Mouse (Mus musculus): Measurements from ENCODE around the gene Ahrr.
A peak's percentile ranks its signal among the peaks of the same experiment; 100 is the strongest.

The Ahrr gene

GRCm38 (mm10) chr13:74292167-74292566, at the start of gene Ahrr:
Ahrr (minus strand) TSS chr13:74292331.
- peak; percentile 39 for DNase-seq (ENCODE audit: low read depth)

DNA sequence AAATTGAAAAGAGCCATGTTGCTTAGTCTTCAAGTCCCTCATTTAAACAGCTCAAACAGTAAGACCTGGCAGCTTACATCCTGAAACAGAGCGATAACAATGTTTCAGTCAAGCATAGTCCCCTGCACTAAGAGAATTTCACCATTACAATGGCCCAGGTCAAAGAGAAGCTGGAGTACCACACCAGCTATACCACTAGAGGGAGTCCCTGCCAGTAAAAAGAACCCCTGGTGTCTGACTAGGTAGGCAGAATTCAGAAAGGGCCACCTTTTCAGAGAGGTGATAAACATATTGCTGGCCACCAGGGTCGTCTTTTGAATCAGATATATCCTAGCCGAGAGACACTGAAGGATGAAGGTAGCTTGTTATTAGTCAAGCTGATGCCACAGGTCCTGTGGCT, 48.9 kb upstream of the Ahrr start:
- DNase-seq (ENCODE audit: low read depth), result no peak

DNA sequence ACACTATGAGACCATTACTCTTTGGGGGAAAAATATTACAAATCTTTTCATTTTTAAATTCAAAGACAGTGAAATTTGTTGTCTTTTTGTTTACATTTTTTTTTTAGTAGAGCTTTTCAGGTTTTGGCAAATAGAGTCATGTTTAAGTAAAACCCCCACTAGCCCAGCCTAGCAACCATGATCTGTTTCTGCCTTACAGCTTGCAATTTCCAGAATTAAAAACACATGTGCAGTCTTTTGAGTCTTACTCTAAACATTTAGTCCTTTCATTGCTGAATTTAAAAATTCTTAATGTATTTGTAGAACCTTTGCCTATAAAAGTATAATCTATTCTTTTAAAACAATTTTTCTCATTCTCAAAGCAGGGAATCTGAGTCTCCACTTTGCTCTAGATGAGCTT, 37.2 kb upstream of the Ahrr start:
- no peak for DNase-seq (ENCODE audit: low read depth)

DNA sequence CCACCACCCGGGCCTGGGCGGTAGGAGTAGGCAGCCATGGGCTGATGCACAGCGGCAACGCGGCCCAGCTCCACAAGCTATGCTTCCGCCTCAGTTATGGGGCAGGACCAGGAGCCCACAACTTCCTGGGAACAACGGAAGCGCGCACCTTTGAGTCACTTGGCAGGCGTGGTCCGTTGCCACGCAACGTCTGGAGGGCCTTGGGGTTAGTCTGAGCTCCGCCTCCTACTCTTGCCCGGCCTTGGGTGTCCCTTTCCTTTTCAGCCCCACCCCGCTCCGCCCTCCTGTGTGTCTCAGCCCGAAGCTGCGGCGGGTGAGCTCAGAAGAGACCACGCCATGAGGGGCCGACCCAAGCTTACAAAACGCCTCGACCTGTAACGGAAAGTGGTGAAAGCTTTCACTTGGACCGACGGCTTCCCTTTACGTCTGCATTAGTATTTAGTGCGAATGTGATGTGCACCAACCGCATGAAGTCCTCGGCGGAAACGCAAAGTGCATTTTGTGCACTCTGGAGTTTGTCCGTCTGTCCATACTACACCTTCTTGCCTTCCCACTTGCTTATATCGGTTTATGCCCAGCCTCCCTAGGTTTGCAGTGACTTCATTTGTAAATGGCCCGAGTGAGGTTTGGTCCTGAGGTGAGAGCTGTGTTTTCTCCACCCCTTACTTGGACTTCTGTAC, 25.2 kb upstream of the Ahrr start, which contains the start of gene Pdcd6:
Gene Pdcd6 (minus strand): TSS at position 411 of the 680 bp plus-strand sequence.
- DNase-seq (ENCODE audit: low read depth), result peak; percentile 98

DNA sequence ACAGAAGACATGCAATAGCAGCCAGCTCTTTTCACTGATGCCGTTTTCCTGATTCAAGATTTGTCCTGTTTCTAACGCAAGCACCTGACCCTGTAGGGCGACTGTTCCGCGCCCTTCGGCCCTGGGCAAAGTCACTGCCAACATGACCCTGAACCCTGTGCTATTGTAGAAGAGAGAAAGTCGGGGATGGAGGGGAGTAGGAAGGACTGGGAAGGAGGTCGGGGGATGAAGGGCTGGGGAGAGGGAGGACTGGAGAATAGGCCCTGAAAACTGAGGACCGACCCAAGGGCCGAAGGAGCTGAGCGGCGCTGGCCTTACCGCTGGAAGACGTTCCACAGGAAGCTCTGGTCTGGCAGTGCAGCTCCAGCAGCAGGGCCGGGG, 24.6 kb upstream of the Ahrr start:
- no peak for DNase-seq (ENCODE audit: low read depth)

DNA sequence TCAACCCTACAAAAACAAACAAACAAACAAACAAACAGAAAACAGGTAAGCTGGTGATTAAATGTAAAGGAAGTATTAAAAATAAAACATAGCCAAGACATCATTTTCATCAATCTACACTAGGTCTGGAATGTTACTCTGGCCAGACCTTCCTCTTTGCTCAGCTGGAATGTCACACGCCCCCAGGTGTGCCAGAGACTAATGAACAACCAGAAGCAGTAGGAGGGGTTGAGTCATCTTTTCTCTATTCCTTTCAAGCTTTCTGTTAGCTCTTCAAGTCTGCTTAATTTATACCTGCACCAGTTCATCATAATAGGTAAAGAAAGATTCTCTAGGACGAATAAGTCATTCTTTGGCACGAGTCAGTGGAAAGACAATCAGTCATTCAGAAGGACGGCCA, 24.3 kb upstream of the Ahrr start:
- DNase-seq (ENCODE audit: low read depth), result no peak

DNA sequence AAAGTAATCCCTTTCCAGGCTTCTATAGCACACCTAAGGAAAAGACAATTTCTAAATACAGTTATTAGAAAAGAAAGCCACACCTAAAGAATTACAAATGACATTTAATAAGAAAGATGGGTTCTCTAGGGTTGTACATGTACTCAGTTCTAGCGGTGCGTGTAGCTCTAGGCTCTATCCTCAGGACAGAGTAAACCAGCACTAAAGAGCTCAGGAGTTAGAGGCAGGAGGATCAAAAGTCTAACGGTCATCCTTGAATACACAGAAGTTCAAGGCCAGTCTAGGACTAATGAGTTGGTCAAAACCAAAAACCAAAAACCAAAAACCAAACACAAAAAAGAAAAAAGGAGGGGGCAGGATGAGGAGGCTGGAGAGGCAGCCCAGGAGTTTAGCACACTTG, 22.5 kb upstream of the Ahrr start:
- no peak for DNase-seq (ENCODE audit: low read depth)

DNA sequence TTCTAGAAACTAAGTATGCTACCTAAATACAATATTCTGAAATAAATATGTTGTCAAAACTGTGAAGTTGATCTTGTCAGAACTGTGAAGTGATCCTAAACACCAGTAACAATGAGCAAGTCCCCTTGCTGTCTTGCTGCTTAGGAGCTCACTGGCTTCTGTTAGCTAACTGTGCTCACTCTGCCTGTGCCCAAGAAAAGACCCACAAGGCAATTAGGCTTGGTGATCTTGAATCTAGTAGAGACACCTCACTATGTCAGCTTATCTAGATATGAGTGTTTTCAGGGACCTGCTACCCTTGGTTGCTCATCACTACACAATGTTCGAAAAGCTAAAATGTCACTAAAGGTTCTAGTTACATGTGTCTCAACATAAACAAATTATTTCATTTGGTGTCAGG, 13.6 kb upstream of the Ahrr start:
- DNase-seq (ENCODE audit: low read depth), result no peak

DNA sequence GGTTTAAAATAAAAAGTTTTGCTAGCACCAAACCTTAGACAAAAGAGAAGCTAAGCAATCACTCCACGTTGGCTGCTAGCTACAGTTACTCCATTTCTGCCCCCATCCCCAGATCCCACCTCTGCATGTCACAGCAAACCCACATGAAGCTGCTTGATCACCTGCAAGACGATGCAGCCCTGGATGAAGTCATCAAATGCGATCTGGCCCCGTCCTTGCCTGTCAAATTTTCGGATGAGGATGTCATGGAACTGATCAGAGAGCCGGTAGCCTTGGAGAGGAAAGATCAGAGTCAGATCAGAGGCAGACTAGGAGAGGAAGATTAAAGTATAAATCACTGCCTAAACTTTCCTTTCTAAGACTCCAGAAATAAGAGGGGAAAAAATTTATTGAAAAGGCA, 13.2 kb upstream of the Ahrr start:
- DNase-seq (ENCODE audit: low read depth), result no peak

DNA sequence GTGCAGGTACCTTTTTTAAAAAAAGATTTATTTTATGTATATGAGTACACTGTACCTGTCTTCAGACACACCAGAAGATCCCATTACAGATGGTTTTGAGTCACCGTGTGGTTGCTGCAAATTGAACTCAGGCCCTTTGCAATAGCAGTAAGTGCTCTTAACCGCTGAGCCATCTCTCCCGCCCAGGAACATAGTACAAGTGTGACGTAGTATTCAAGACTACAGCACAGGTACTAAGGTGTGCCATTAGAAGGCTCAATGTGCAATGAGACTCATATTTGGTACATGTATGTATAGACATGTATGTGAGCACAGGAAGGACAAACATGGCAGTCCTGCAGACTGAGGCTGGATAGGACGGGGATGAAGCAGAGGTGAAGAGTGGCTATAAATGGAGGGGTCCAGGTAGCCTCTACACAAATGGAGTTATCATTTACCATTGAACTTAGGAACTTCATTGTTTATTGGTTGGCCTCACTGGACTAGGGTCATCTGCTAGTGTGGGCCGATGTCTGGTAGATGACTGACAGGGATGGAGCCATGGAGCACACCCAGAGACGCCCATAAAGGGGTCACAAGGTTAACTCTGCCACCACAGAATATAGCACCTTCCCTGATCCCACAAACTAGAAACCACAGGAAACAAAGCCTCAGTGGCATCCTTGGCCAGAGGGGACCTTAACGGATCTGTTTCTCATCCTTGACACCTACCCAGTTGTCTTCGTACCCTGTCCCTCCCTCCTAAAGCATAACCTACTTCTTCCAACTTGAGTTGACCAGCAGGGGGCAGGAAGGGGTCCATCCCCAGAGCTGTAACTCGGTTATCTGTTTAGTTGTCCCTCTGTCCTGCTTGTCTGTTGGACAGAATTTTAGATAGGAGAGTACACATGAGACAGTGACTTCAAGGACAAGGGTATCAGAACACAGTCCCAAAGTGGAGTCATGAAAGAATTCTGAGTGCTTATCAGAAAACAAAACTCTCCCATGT, 10.2 kb upstream of the Ahrr start:
- no peak for DNase-seq (ENCODE audit: low read depth)

DNA sequence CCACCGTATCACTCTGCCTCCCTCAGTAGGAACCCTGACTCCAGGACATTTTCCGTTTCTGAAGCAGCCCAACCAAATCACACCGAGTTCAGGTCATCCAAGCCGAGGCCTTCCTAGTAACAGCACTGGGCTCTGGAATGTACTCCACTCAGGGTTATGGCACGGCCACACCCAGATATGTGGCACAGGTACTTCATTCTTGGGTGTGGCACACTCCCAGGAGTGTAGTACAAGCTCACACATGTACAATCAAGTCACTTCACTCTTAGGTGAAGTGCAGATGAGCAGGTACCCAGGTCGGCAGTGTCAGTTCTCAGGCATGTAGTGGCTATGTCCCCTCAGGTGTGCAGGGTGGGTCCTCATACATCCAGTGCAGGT, 9.5 kb upstream of the Ahrr start:
- DNase-seq (ENCODE audit: low read depth), result no peak

- DNase-seq (ENCODE audit: low read depth), result peak; percentile 45
Measured at GRCm38 (mm10) chr13:74300925-74301606, 8.9 kb upstream of the Ahrr start.

DNA sequence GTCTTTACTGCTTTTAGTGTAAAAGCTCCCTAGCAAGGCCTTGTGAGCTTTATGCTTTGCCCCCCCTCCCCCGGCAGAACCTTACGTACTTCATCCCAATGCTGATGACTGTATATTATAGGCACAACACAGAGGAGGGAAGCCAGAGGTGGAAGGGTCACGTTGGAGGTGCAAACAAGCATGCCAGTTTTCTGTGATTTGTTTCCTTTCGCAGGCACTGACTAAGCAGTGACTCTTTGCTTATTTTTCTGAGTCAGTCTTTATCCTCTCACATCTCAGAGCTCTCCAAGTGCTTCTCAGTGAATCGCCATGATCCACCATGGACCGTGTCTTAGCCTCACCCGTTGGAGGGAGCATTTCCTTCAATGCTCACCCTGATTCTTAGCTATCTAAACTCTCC, 4.2 kb upstream of the Ahrr start:
- DNase-seq (ENCODE audit: low read depth), result no peak

GRCm38 (mm10) chr13:74289646-74290045, 2.5 kb downstream of the Ahrr start:
- no peak for DNase-seq (ENCODE audit: low read depth)

DNA sequence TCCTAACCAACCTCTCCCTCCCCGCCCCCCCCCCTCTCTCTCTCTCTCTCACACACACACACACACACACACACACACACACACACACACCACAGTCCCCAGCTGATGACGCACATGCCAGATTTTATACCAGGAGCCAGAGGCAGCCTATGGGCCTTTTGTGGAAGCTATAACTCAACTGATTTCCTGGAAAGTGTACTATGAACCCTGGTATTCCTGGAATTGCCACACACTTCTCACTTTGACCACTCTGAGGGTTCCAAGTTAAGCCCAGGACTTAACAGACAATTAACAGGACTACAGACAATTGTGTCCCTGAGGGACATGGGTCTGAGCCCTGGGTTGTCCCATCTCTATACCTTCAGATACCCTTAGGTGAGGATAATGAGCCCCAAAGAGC, 9.8 kb downstream of the Ahrr start:
- no peak for DNase-seq (ENCODE audit: low read depth)

GRCm38 (mm10) chr13:74275726-74276125, 16.4 kb downstream of the Ahrr start:
- DNase-seq (ENCODE audit: low read depth), result no peak

GRCm38 (mm10) chr13:74260231-74260992, 31.7 kb downstream of the Ahrr start:
- peak; percentile 47 for DNase-seq (ENCODE audit: low read depth)

GRCm38 (mm10) chr13:74259460-74260230, 32.5 kb downstream of the Ahrr start:
- peak; percentile 46 for DNase-seq (ENCODE audit: low read depth)

GRCm38 (mm10) chr13:74246494-74246893, 45.6 kb downstream of the Ahrr start:
- no peak for DNase-seq (ENCODE audit: low read depth)

GRCm38 (mm10) chr13:74245899-74246231, 46.3 kb downstream of the Ahrr start:
- no peak for DNase-seq (ENCODE audit: low read depth)

DNA sequence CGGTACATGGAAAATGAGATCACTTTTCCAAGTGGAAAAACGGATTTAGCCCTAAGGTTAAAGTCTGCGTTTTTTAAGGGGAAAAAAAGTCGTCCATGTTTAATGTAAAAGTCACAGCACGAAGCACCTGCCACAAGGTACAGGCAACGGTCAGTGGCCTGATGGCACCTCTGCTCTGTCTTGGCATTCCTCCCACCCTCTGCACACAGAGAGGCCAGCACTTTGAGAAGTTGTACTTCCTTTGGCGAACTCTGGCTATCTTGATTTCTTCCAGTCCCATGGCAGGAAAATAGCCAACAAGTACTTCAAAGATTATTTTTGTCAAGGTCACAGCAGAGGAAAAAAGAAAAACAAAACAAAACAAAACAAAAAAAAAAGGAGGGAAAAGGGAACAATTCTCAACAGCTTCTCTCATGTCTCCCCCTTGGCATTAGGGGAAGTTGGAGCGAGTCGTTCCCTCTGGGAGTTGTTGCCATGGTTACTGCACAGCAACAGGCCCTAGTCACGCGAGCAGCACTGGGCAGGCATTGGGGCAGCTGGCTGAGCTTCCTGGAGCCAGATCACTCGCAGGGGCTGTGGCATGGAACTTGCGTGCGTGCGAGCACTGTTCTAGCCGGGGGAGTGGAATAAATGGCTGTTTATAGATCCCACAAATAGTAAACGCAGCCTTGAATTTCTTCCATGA, 46.8 kb downstream of the Ahrr start:
- no peak for DNase-seq (ENCODE audit: low read depth)
